Mouse (Mus musculus) forebrain, embryonic 16.5 days (tissue): Measurements from ENCODE around the gene Kcne1. TPM values are rescaled to one million over a fixed set of nuclear protein-coding genes. Genes with fewer than 3 reads are reported as not detected.

ENCODE experiments used
- ATAC-seq: fragments of 200-750 bp; cut with Nextera tagmentation; 2 replicates; pipeline ENCODE4 v1.8.0; 2017; ENCODE audit warnings: mild to moderate bottlenecking, moderate library complexity
- H3K27ac ChIP-seq: fragments of 300-500 bp; sonication (generic); 2 replicates; pipeline ENCODE4 v1.5.1; 2014; ENCODE audit warnings: low read length, control low read depth
- H3K27me3 ChIP-seq: fragments of 300-500 bp; sonication (generic); replicated peaks from 2 replicates; pipeline ENCODE4 v1.6.1; 2014; ENCODE audit warnings: low read length; ENCODE audit not compliant: control insufficient read depth, insufficient read depth
- H3K36me3 ChIP-seq: fragments of 300-500 bp; sonication (generic); 2 replicates; pipeline ENCODE4 v1.6.1; 2014; ENCODE audit not compliant: control insufficient read depth, insufficient read depth
- H3K4me1 ChIP-seq: fragments of 300-500 bp; sonication (generic); replicated peaks from 2 replicates; pipeline ENCODE4 v1.6.1; 2014; ENCODE audit warnings: low read length; ENCODE audit not compliant: control insufficient read depth, insufficient read depth
- H3K4me2 ChIP-seq: fragments of 300-500 bp; sonication (generic); 2 replicates; pipeline ENCODE4 v1.6.1; 2014; ENCODE audit warnings: mild to moderate bottlenecking, low read length, control low read depth
- H3K4me3 ChIP-seq: fragments of 300-500 bp; sonication (generic); replicated peaks from 2 replicates; pipeline ENCODE4 v1.5.1; 2014; ENCODE audit warnings: mild to moderate bottlenecking, low read length, control low read depth
- H3K9ac ChIP-seq: fragments of 300-500 bp; sonication (generic); replicated peaks from 2 replicates; pipeline ENCODE4 v1.6.1; 2014; ENCODE audit warnings: low read depth, low read length, control low read depth
- H3K9me3 ChIP-seq: fragments of 300-500 bp; sonication (generic); 2 replicates; pipeline ENCODE4 v1.6.1; 2016; ENCODE audit warnings: low read length; ENCODE audit not compliant: control insufficient read depth
- WGBS: fragments of 180-500 bp; shearing (Covaris S2); extraction: QIAGEN DNeasy Blood & Tissue Kit; methylation state at CpG from one replicate; pipeline ENCODE4 v1.1.7; 2014; 5-methylcytosine and 5-hydroxymethylcytosine counted together
- polyA plus RNA-seq: library from polyadenylated mRNA; unstranded; fragments of >200 nt; fragmentation: Nextera tagmentation; extraction: Ambion mirVana; gene quantifications from 2 replicates; pipeline ENCODE4 v1.2.1, GENCODE M21; 2015

Gene Kcne1
- polyA plus RNA-seq, 1 experiment from 2014 or later, result 0.10 TPM

DNA sequence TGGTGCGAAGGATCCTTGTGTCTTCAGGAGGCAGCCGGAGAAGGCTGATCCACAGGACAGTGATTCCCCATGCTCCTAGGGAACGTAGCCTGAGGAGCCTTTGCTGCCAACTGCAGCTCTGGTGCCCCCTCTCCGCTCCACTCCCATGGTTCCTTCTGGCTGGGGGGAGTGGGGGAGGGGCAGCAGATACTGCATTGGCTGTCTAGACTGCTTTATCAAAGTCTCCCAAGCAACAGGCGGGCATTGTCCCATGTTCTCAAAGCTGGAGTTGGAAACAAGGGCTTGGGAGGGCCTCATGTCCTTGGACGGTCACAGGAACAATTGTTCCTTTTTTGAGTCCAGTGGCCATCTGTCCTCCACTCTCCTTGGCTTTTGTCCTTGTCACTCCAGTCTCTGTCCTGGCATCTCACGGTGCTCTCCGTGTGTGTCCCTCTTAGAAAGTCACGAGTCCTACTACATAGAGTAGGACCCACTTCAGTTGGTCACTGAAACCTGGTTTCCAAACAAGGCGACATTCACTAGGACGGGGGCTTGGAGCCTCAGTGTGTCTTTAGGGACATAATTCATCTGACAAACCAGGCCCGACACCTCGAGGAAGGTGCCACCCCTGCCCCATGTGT lies 12.9 kb downstream of the Kcne1 start:
- no peaks in the 10 kb centered on the region for H3K36me3 ChIP-seq
- WGBS, result 60% methylated on average over 13 of the region's 13 CpGs
- H3K4me3 ChIP-seq, result no peak overlapping the region
- no peak for ATAC-seq
- H3K4me1 ChIP-seq, result no peaks in the 10 kb centered on the region
- H3K4me2 ChIP-seq, result no peak overlapping the region
- no peaks in the 10 kb centered on the region for H3K27me3 ChIP-seq
- H3K9ac ChIP-seq, result no peak overlapping the region
- no peak overlapping the region for H3K27ac ChIP-seq
- H3K9me3 ChIP-seq, result no peaks in the 10 kb centered on the region

DNA sequence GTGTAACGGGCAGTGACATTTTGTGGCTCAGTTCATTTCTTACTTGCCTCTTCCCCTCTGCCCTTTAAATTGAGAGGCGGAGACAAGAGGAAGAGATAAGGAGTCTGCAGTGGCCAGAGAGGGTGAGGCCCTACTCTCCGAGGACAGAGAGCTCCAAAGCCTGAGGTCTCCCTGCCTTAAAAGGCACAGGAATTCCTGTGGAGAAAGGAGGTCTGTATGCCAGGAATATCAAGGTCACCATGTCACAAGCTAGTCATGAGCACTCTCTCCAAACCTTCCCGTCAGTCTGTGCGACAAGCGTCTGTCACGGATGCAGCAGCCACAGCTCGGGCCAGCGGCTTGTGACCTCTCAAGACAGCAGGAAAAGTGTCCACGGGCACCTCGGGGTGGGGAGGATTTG lies 14.1 kb downstream of the Kcne1 start:
- Histone ChIP-seq H3K4me3 (no peak overlapping the region), H3K9ac (no peak overlapping the region), H3K4me1 (no peaks in the 10 kb centered on the region; the same call in 1 of the 2 replicates), H3K27me3 (no peaks in the 10 kb centered on the region), H3K27ac (no peak overlapping the region), H3K9me3 (no peaks in the 10 kb centered on the region), H3K4me2 (no peak overlapping the region), H3K36me3 (no peaks in the 10 kb centered on the region)
- ATAC-seq, result no peak
- WGBS, result 73% methylated on average over 11 of the region's 11 CpGs

DNA sequence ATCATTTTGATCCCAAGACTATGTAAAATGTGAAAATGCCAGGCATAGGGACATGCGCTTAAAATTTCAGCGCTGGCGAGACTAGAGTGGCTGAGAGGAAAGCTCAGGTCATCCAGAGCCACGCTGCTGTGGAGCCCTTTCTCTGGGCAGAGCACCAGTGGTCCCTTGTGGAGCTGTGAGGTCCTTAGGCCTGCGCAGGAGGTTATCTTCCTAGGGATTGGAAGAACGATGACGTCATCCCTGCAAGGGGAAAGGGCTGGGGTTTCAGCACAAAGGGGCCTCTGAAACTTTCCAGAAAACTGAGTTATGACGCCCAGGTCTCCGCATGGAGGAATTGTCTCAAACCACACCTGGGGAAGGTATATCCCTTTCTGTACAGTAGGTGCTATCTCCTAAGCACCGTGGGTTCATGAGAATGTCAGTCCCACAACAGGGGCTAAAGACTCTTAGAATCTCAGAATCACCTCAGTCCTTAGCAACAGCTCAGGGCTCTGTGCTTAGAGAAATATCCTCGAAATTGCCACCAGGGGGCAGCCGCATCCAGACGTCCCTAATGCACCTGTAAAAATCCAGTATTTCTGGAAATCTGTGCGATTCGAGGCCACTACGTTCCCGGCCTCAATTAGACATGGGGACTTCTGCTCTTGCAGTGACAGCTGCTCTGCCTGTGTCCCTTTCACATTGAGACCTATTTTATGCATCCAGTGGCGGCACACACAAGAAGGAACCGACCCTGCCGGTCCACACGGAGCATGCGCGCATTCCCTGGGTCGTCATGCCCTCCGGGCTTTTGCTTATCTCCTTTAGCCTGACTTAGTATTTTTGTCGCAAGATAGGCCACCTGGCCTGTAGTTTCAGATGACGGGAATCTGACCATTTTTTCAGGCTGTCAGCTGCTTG lies 18.4 kb downstream of the Kcne1 start:
- peak; percentile 79 for ATAC-seq
- Histone ChIP-seq H3K27me3 (no peaks in the 10 kb centered on the region), H3K4me2 (peak overlapping the region; percentile 48), H3K4me3 (peak overlapping the region; percentile 30), H3K9ac (0 out of 2 replicates have a peak overlapping the region, but pooled peaks have one; percentile 12), H3K9me3 (no peaks in the 10 kb centered on the region), H3K4me1 (no peaks in the 10 kb centered on the region; the same call in none of the 2 replicates), H3K36me3 (no peaks in the 10 kb centered on the region), H3K27ac (no peak overlapping the region)
- WGBS, result 29% methylated on average over 27 of the region's 27 CpGs

DNA sequence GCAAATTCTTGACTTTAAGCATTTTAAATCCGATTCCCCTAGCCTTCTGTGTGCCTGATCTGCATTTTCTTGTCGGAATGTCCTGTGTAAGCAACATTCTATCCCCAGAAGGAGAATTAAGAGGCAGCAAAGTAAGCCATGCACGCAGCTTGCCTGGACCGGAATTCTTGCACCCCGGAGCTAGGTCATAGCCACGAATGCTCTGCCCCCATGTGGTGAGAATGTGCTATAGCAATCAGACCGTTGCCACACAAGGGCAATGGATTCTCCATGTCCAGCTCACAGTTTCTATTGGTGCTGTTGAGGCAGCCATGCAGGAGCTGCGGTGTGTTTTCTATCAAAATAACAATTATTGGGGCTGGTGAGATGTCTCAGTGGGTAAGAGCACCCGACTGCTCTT lies 23.0 kb downstream of the Kcne1 start:
- no peaks in the 10 kb centered on the region for H3K9me3 ChIP-seq
- WGBS, result 7% methylated on average over 9 of the region's 9 CpGs
- ATAC-seq, result peak; percentile 48
- H3K36me3 ChIP-seq, result no peaks in the 10 kb centered on the region
- H3K9ac ChIP-seq, result no peak overlapping the region
- no peak overlapping the region for H3K4me3 ChIP-seq
- H3K27me3 ChIP-seq, result 0 out of 2 replicates have a peak, but pooled peaks cover 3% of the 10 kb centered on the region
- no peak overlapping the region for H3K27ac ChIP-seq
- H3K4me2 ChIP-seq, result no peak overlapping the region
- H3K4me1 ChIP-seq, result no peaks in the 10 kb centered on the region; the same call in none of the 2 replicates

DNA sequence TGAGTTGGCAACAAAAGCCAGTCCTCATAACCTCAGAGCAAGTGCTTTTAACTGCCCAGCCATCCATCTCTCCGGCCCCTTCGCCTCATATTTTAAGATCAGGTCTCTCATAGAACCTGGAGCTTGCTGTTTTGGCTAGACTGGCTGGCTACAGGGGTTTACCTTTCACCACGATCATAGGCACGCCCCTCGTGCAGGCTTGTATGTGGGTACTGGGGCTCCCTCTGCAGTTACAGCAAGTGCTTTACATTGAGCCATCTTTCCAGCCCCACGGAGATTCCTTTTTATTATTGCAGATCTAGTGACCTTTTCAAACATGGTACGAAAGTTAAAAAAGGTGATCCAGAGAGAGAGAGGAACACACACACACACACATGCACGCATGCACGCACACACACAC lies 24.7 kb downstream of the Kcne1 start:
- Histone ChIP-seq H3K9ac (no peak overlapping the region), H3K27ac (no peak overlapping the region), H3K9me3 (no peaks in the 10 kb centered on the region), H3K4me3 (no peak overlapping the region), H3K36me3 (no peaks in the 10 kb centered on the region), H3K27me3 (0 out of 2 replicates have a peak, but pooled peaks cover 3% of the 10 kb centered on the region), H3K4me1 (no peaks in the 10 kb centered on the region), H3K4me2 (no peak overlapping the region)
- ATAC-seq, result no peak
- WGBS, result 67% methylated on average over 9 of the region's 9 CpGs

DNA sequence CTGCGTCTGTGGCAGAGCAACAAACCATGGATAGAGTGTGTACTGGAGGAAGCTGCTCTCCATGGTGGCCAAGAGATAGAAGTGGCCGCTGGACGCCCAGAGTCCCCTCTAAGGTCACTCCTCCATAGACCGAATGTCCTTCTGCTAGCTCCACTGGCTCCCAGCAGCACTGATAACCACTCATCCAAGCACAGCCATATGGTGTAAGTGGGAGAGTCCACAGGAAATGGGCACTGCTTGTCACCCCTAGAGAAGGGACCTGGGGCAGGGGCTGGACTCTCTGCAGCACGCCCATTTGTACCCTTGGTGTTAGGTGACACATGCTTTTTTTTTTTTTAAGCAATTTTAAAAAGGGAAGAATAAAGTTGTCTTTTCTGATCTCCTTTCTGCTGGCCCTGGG lies 28.3 kb downstream of the Kcne1 start:
- H3K4me1 ChIP-seq, result no peaks in the 10 kb centered on the region
- WGBS, result 82% methylated on average over 5 of the region's 5 CpGs

DNA sequence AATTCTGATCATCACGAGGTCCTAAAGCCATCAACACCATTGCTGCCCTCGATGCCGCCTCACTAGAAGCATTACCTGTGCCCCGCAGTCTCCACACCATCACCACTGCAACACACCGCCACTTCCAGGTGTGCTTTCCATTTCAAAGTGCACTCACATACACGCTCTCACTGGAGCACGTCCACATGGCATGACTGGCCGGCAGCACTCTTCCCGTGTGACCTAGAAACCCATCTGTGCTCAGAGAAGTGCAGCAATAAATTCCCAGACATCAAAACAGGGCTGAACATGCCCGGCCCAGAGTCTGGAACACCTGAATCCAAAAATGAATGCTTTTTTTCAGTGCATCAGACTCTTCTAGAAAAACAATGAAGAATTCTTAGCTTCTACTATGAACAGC lies 31.4 kb downstream of the Kcne1 start:
- Histone ChIP-seq H3K4me3 (no peak overlapping the region), H3K9me3 (no peaks in the 10 kb centered on the region), H3K9ac (no peak overlapping the region), H3K27me3 (no peaks in the 10 kb centered on the region), H3K27ac (no peak overlapping the region), H3K4me2 (no peak overlapping the region), H3K36me3 (no peaks in the 10 kb centered on the region), H3K4me1 (no peaks in the 10 kb centered on the region)
- 92% methylated on average over 10 of the region's 10 CpGs for WGBS
- ATAC-seq, result no peak

More for the DNA sequence above, 28.3 kb downstream of the Kcne1 start:
- no peak overlapping the region for H3K9ac ChIP-seq
- no peaks in the 10 kb centered on the region for H3K36me3 ChIP-seq
- H3K4me3 ChIP-seq, result no peak overlapping the region
- H3K27me3 ChIP-seq, result 0 out of 2 replicates have a peak, but pooled peaks cover 3% of the 10 kb centered on the region
- H3K27ac ChIP-seq, result no peak overlapping the region
- no peak for ATAC-seq
- H3K9me3 ChIP-seq, result no peaks in the 10 kb centered on the region
- H3K4me2 ChIP-seq, result no peak overlapping the region

DNA sequence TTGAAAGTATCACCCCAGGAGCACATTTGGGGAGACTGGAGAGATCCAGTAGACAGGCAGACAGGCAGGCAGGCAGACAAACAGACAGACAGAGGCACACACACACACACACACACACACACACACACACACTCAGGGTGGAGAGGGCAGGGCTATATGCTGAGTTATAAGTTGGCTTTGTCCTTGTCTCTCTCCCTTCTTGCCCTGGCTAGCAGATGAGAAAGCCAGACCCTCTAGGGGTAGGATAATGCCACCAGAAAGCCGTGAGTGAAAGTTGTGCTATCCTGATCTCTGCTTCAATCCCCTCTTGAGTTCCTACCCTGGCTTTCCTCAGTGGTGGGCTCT lies 34.2 kb downstream of the Kcne1 start:
- Histone ChIP-seq H3K4me3 (no peak overlapping the region), H3K4me2 (no peak overlapping the region), H3K36me3 (no peaks in the 10 kb centered on the region), H3K4me1 (no peaks in the 10 kb centered on the region), H3K9me3 (no peaks in the 10 kb centered on the region), H3K27ac (no peak overlapping the region), H3K27me3 (no peaks in the 10 kb centered on the region), H3K9ac (no peak overlapping the region)
- no peak for ATAC-seq
- WGBS, result 27% methylated on average over 1 of the region's 1 CpGs

DNA sequence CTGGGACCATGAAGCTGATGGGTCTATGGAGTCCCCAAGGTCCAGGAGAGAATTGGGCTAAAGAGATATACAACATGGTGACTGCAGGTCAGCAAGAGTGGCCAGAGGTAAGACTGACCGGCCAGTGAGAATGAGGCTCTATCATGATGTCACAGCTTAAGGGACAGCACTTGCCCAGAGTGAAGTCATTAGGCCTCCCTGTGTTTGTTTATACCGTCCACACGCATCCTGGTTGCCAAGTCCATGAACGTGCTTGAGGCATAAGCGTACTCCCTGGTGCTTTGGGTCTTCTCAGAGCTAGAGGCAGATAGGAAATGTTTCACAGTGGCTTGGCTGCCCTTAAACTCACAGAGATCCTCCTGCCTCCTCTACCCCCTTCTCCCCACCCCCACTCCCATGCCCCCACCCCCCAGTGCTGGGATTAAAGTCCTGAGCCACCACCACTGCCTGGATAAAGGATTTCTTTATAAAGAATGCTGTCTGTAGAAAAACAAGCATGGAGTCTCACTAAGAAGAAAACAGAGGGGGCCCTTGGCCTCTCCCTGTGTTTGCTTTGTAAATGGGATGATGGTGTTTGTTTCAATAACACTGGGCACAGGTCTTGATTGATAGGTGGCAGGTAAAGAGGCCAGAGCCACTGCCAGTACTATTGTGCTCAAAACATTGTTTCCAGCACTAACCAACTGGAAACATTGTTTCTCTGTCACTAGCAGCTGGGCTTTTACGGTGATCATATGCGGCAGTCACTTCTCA lies 34.8 kb downstream of the Kcne1 start:
- no peak overlapping the region for H3K4me3 ChIP-seq
- no peak overlapping the region for H3K27ac ChIP-seq
- WGBS, result 12% methylated on average over 7 of the region's 7 CpGs
- H3K36me3 ChIP-seq, result no peaks in the 10 kb centered on the region
- H3K27me3 ChIP-seq, result no peaks in the 10 kb centered on the region
- H3K4me1 ChIP-seq, result no peaks in the 10 kb centered on the region
- no peaks in the 10 kb centered on the region for H3K9me3 ChIP-seq
- no peak overlapping the region for H3K9ac ChIP-seq
- ATAC-seq, result no peak
- no peak overlapping the region for H3K4me2 ChIP-seq
